Mouse (Mus musculus) liver, adult 2 months (tissue): ENCODE data around the gene Rai14. TPM values are rescaled to one million over a fixed set of nuclear protein-coding genes. Genes with fewer than 3 reads are reported as not detected.

Source experiments
- DNase-seq: peaks from one replicate; pipeline ENCODE4 v3.0.0-alpha.2; 2011; ENCODE audit warnings: low read depth, low spot score; ENCODE audit errors: extremely low read depth
- H3K27ac ChIP-seq: fragments of 200-500 bp; replicated peaks from 2 replicates; pipeline ENCODE4 v1.5.1; 2012; ENCODE audit warnings: low read depth, mild to moderate bottlenecking, control low read depth, inconsistent platforms, low read length; ENCODE audit not compliant: insufficient read depth
- H3K27me3 ChIP-seq: fragments of 200-500 bp; 2 replicates; pipeline ENCODE4 v1.6.1; 2012; ENCODE audit warnings: mild to moderate bottlenecking, moderate library complexity, low read length, inconsistent platforms; ENCODE audit not compliant: control insufficient read depth, insufficient read depth
- H3K36me3 ChIP-seq: fragments of 200-500 bp; 2 replicates; pipeline ENCODE4 v1.6.1; 2012; ENCODE audit warnings: low read length, inconsistent platforms; ENCODE audit not compliant: control insufficient read depth, insufficient read depth
- H3K4me1 ChIP-seq: fragments of 200-500 bp; 2 replicates; pipeline ENCODE4 v1.6.1; 2011; ENCODE audit warnings: low read length; ENCODE audit not compliant: control insufficient read depth, insufficient read depth
- H3K4me3 ChIP-seq: fragments of 200-500 bp; 2 replicates; pipeline ENCODE4 v1.5.1; 2011; ENCODE audit warnings: low read depth, mild to moderate bottlenecking, control low read depth, low read length, moderate library complexity; ENCODE audit not compliant: insufficient read depth
- H3K79me2 ChIP-seq: fragments of 200-500 bp; 2 replicates; pipeline ENCODE4 v1.6.1; 2012; ENCODE audit warnings: inconsistent platforms, mild to moderate bottlenecking, low read length, moderate library complexity; ENCODE audit not compliant: control insufficient read depth, insufficient read depth
- H3K9ac ChIP-seq: fragments of 200-500 bp; 2 replicates; pipeline ENCODE4 v1.6.1; 2012; ENCODE audit warnings: low read depth, mild to moderate bottlenecking, control low read depth, inconsistent platforms, low read length
- CTCF ChIP-seq: fragments of 200-500 bp; IDR thresholded peaks from 2 replicates; pipeline ENCODE4 v1.5.1; 2011; ENCODE audit warnings: low read depth, low read length, control low read depth
- POLR2A ChIP-seq: fragments of 200-500 bp; IDR thresholded peaks from 2 replicates; pipeline ENCODE4 v1.6.1; 2011; ENCODE audit warnings: low read length, control low read depth; ENCODE audit not compliant: insufficient read depth; ENCODE audit errors: extremely low read depth
- WGBS: fragments of 180-500 bp; shearing (Covaris S2); methylation state at CpG from one replicate; pipeline ENCODE4 v1.1.7; 2018; 5-methylcytosine and 5-hydroxymethylcytosine counted together
- polyA plus RNA-seq: library from polyadenylated mRNA; depleted of rRNA; stranded (reverse); fragments of >200 nt; gene quantifications from 2 replicates; pipeline ENCODE4 v1.2.3, GENCODE M21; 2012
- total RNA-seq: library from RNA; depleted of rRNA; stranded (reverse); fragments of >200 nt; gene quantifications from 2 replicates; pipeline ENCODE4 v1.2.3, GENCODE M21; 2014

Gene Rai14
- total and polyA plus RNA-seq, 2 experiments = 3.4 to 12.4 TPM

DNA sequence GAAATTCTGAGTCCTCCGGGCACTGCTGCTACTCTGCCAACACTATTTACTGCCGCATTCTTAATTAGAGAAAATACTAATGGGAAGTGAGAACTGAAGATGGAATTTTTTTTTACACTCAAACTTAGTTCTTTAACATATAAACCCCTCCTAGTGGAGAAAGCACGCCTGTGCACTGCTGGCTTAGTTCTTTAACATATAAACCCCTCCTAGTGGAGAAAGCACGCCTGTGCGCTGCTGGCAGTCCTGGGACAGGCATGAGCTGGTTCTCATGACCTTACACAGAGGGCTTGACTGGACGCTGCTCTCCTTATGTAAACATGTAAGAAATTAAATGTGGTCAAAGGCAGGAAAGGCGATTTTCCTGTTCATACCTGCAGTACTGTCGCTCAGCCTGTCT lies 131.0 kb downstream of the Rai14 start:
- TF ChIP-seq POLR2A (no peak), CTCF (peak; percentile 66)
- Histone ChIP-seq H3K4me1 (no peaks in the 10 kb centered on the region), H3K4me3 (no peak overlapping the region), H3K36me3 (peaks cover 32% of the 10 kb centered on the region), H3K27ac (no peak overlapping the region), H3K9ac (no peak overlapping the region), H3K27me3 (no peaks in the 10 kb centered on the region), H3K79me2 (no peaks in the 10 kb centered on the region)
- WGBS = 43% methylated on average over 8 of the region's 8 CpGs
- DNase-seq = peak; percentile 63

DNA sequence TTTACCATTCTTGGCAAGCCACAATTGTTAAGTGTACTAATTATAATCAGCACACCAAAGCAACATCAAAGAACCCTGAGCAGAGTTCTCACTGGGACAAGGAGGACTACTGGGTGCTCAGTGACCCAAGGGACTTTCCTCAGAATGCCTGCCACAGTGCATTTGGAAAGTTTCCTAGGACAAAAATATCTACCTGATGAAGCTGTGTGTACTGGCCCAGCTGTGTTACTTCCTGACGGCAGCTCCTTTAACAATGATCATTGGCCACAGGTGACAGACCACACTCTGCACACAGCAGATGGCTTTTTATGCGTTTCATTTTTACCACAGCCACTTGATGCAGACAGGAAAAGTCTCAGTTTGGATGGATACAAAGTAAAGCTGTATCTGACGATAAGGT lies 135.3 kb downstream of the Rai14 start:
- Histone ChIP-seq H3K4me1 (no peaks in the 10 kb centered on the region), H3K36me3 (peaks cover 36% of the 10 kb centered on the region), H3K9ac (no peak overlapping the region), H3K27ac (no peak overlapping the region), H3K4me3 (no peak overlapping the region), H3K27me3 (no peaks in the 10 kb centered on the region), H3K79me2 (no peaks in the 10 kb centered on the region)
- 95% methylated on average over 3 of the region's 3 CpGs for WGBS
- DNase-seq = no peak
- no peak for TF ChIP-seq POLR2A
- no peak for TF ChIP-seq CTCF

DNA sequence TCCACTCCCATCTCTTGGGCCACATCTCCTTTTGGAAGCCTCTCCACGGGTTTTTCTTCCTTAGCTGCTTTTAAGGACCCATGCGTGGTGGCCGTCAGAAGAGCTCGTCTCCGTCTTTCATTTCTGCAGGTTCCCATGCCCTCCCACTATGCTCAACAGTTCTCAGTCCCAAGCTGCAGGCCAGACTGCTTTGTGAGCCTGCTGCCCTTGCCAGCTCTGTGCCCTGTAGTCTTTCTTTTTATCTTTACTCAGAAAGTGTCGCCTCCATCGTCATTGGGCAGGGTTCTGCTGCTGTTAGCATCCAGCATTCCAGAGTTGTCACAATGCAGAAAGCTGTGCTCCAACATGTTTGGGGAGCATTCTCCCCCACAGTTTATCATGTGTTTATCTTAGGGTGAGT lies 147.9 kb downstream of the Rai14 start:
- H3K9ac ChIP-seq = no peak overlapping the region
- no peaks in the 10 kb centered on the region for H3K4me1 ChIP-seq
- H3K27ac ChIP-seq = no peak overlapping the region
- H3K79me2 ChIP-seq = no peaks in the 10 kb centered on the region
- no peak for DNase-seq
- H3K27me3 ChIP-seq = no peaks in the 10 kb centered on the region
- no peak for TF ChIP-seq CTCF
- no peak for TF ChIP-seq POLR2A
- peaks cover 36% of the 10 kb centered on the region for H3K36me3 ChIP-seq
- H3K4me3 ChIP-seq = no peak overlapping the region
- 88% methylated on average over 7 of the region's 7 CpGs for WGBS

DNA sequence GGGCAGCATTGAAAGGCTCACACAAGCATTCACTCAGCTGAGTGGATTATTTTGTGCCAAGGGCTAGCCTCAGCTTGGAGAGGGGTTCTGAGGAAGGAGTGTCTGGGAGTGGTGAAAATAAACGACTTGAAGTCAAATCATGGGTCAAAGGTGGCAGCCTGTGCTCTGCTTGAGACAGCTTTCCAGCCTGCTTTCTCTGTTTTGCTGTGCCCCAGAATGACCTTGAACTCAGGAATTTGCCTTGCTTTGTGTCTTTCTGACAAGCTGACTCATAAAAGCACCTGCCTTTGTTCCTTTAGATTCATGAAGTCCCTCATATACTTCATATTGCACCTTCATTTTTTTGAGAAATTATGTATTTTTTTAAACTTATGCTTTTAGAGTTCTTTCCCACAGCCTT lies 150.2 kb downstream of the Rai14 start:
- H3K4me3 ChIP-seq = no peak overlapping the region
- H3K9ac ChIP-seq = no peak overlapping the region
- no peaks in the 10 kb centered on the region for H3K79me2 ChIP-seq
- no peak for DNase-seq
- H3K27ac ChIP-seq = no peak overlapping the region
- TF ChIP-seq CTCF = no peak
- no peak for TF ChIP-seq POLR2A
- H3K27me3 ChIP-seq = no peaks in the 10 kb centered on the region
- peaks cover 16% of the 10 kb centered on the region for H3K36me3 ChIP-seq
- no peaks in the 10 kb centered on the region for H3K4me1 ChIP-seq
- 41% methylated on average over 1 of the region's 1 CpGs for WGBS

DNA sequence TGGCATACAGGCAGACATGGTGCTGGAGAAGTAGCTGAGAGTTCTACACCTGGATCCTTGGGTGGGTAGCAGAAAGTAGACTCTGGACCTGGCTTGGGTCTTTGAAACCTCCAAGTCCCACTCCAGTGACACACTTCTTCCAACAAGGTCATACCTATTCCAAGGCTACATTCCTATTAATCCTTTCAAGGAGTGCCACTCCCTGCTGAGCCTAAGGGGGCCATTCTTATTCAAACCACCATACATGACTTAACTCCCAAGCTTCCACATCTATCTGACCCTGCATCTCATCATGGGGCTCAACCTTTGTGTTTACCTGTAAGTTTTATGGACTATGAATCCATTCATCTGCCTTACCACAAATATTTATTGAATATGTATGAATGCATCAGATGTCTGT lies 152.1 kb downstream of the Rai14 start:
- Histone ChIP-seq H3K4me1 (no peaks in the 10 kb centered on the region), H3K27ac (no peak overlapping the region), H3K9ac (no peak overlapping the region), H3K36me3 (peaks cover 2% of the 10 kb centered on the region; the same call in 1 of the 2 replicates), H3K27me3 (no peaks in the 10 kb centered on the region), H3K4me3 (no peak overlapping the region), H3K79me2 (no peaks in the 10 kb centered on the region)
- no peak for TF ChIP-seq CTCF
- no peak for TF ChIP-seq POLR2A
- DNase-seq = no peak

DNA sequence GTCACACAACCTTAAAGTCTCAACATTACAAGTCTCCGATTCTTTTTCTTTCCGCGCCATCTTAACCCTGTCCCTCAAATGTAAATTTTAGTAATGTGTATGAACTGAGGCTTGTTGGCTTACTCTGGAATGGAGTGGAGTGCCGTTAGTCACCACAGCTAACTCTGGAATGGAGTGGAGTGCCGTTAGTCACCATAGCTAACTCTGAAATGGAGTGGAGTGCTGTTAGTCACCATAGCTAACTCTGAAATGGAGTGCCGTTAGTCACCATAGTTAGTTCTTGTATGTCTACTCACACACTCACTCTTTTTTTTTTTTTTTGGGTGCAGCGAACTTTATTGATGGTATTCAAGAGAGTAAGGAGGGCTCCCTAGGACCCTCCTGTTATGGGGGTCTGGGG lies 154.4 kb downstream of the Rai14 start:
- no peak for DNase-seq
- Histone ChIP-seq H3K9ac (no peak overlapping the region), H3K27me3 (no peaks in the 10 kb centered on the region), H3K79me2 (no peaks in the 10 kb centered on the region), H3K27ac (no peak overlapping the region), H3K4me3 (no peak overlapping the region), H3K4me1 (no peaks in the 10 kb centered on the region), H3K36me3 (no peaks in the 10 kb centered on the region)
- WGBS = 95% methylated on average over 7 of the region's 7 CpGs
- TF ChIP-seq POLR2A = no peak
- TF ChIP-seq CTCF = no peak
